Mouse (Mus musculus) induced T-regulatory cell, adult 2 months (primary cell): ENCODE results near the gene D130052B06Rik.

ENCODE experiments used
- DNase-seq: peaks from one replicate; pipeline ENCODE4 v3.0.0-alpha.2; 2012; ENCODE audit warnings: low read depth

D130052B06Rik gene

GRCm38 (mm10) chr11:33598986-33599385, at the start of gene D130052B06Rik:
TSS of gene D130052B06Rik (plus strand) at chr11:33599302.
- no peak for DNase-seq

DNA sequence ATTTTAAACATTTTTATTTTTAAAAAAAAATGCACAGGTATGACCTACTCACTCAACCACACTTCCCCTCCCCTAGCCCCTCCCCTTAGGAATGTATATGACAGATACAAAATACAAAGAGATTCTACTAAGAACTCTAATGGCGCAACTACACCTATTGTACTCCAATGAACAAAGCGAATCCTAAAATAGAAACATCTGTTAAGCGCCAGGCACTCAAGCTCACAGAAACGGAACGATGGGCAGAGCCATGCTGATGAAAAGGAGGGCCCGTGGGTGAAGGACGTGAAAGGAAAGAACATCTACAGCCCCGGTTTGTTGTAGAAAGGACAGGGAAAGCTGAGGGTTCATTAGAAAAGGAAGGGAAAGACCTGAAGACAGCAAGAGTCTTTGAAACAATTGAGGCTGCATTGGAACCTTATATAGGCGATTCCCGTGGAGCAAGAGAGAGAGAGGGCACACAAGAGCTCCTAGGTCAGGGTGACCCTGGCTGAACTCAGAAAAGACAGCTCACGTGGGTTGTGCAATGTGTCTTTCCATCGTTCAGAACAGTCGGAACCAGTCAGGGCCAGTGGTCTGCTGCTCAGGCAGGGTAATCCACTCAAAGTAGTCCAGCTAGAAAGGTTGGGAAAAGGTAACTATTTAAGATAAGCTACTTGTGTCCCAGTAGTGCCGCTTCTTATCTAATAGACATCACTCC, 48.1 kb upstream of the D130052B06Rik start:
- DNase-seq, result no peak

DNA sequence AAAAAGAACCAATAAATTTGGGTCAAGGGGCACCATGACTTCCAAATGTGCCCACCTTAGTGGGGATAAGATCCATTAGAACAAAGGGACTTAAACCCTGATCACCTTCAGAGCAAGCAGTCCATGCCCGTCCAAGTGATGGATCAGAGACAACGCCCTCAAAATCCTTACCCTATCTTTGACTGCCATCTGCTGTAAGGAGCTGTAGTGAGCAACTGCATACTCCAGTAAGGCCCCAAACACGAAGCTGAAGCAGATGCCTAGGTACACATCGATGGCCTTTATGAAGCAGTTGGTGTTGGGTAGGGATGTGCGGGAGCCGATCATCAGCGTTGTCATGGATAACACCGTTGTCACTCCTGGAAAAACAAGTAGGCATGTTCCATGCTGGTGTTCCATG, 45.0 kb upstream of the D130052B06Rik start:
- no peak for DNase-seq

DNA sequence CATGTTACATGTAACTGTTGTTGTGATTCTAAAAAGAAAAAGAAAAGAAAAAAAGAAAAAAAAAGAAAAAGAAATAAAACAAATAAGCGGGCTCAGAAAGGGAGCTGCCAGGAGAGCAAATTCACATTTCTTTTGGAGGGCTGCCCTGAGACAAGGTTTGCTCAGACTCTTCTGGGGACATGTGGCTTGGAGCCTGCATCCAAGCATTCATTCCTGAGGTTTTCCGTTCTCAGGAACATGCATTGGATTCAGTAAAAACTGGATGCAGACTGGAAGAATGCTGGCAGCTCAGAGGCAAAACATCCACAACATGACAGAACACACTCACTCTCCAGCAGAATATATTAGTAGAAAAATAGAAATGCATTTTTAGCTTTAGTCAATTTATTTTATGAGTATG, 35.2 kb upstream of the D130052B06Rik start:
- DNase-seq, result no peak

GRCm38 (mm10) chr11:33570413-33570812, 28.7 kb upstream of the D130052B06Rik start:
- no peak for DNase-seq

GRCm38 (mm10) chr11:33574944-33575343, 24.2 kb upstream of the D130052B06Rik start:
- peak; percentile 22 for DNase-seq

DNA sequence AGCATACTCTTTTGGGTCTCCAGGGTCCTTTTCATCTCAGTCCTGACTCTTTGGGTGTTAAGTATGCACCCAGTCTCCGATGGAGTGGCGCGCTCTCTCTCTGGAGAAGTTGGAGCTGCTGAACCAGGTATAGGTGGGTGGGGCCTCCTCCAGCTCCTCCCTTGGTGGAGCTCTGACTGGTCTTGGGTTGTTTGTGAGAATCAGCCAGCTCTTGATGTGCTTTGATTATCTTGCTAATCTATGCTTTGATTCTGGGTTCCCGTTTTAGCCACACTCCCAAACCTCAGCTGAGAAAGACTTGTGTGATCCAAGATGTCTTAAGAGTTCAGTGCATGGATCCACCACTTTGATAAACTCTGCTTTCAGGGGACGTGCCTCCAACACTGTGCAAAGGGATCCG, 20.2 kb upstream of the D130052B06Rik start, which contains the start of gene Gabrp:
Gene Gabrp (minus strand): TSS at position 101 of the 400 bp plus-strand sequence.
- no peak for DNase-seq

- DNase-seq, result no peak
These were observed 19.5 kb upstream of the D130052B06Rik start for GRCm38 (mm10) chr11:33579621-33580020.

- DNase-seq, result no peak
These were observed 12.5 kb upstream of the D130052B06Rik start for GRCm38 (mm10) chr11:33586614-33587013.

- no peak for DNase-seq
These were observed 8.3 kb upstream of the D130052B06Rik start for GRCm38 (mm10) chr11:33590771-33591170.

- no peak for DNase-seq
These were observed 6.3 kb upstream of the D130052B06Rik start for GRCm38 (mm10) chr11:33592826-33593225.

- no peak for DNase-seq
These were observed 2.4 kb upstream of the D130052B06Rik start for GRCm38 (mm10) chr11:33596655-33597054.

- DNase-seq, result no peak
These were observed 4.1 kb downstream of the D130052B06Rik start for GRCm38 (mm10) chr11:33603174-33603573.

- no peak for DNase-seq
These were observed 8.7 kb downstream of the D130052B06Rik start for GRCm38 (mm10) chr11:33607784-33608183.

- DNase-seq, result peak; percentile 50
These were observed 15.1 kb downstream of the D130052B06Rik start for GRCm38 (mm10) chr11:33614218-33614617.

GRCm38 (mm10) chr11:33627136-33627742, 28.1 kb downstream of the D130052B06Rik start:
- no peak for DNase-seq

DNA sequence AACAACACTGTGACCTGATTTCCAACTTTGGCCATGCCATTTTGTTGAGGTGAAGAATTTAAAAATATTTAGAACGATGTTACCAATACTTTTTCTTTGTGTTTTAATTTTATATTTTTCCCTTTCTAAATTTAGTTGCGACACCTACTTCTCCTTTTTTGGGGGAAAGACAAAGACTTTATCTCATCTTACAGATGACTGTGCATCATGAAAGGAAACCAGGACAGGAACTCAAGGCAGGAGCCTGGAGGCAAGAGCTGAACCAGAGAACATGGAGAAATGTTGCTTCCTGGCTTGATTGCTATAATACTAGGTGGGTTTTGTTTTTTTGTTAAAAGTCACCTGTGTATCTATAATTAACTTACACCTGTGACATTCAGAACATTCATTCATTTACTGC, 38.0 kb downstream of the D130052B06Rik start:
- DNase-seq, result no peak

- DNase-seq, result no peak
These were observed 50.3 kb downstream of the D130052B06Rik start for GRCm38 (mm10) chr11:33649358-33649757.

- DNase-seq, result no peak
These were observed 55.4 kb downstream of the D130052B06Rik start for GRCm38 (mm10) chr11:33654485-33654884.

- DNase-seq, result no peak
These were observed 56.1 kb downstream of the D130052B06Rik start for GRCm38 (mm10) chr11:33655221-33655620.

DNA sequence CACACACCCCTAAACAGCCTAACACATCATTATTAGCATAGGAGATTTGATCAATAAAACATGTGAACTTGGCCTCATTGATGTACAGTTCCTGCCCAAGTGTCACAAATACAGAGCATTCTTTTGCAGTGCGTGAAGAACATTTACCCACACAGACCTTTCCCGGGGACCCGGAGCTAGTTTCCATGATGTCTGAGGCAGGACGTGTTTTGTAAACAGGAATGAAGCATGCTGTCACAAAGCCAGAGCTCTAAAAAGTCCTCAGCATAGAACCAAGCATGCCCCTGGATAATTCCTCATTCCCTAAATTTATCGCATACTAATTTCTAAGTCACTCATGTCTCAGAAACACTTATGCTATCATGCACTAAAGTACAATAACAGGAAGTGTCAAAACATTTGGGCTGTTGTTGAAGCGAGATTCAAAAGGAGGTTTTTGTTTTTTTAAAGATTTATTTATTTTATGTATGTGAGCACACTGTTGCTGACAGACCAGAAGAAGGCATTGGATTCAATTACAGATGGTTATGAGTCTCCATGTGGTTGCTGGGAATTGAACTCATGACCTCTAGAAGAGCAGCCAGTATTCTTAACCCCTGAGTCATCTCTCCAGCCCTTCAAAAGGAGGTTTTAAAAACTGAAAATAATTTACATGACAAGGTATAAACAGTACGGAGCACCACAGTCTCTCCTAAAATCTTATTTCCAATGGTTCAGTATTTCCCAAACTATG, 56.9 kb downstream of the D130052B06Rik start:
- no peak for DNase-seq

DNA sequence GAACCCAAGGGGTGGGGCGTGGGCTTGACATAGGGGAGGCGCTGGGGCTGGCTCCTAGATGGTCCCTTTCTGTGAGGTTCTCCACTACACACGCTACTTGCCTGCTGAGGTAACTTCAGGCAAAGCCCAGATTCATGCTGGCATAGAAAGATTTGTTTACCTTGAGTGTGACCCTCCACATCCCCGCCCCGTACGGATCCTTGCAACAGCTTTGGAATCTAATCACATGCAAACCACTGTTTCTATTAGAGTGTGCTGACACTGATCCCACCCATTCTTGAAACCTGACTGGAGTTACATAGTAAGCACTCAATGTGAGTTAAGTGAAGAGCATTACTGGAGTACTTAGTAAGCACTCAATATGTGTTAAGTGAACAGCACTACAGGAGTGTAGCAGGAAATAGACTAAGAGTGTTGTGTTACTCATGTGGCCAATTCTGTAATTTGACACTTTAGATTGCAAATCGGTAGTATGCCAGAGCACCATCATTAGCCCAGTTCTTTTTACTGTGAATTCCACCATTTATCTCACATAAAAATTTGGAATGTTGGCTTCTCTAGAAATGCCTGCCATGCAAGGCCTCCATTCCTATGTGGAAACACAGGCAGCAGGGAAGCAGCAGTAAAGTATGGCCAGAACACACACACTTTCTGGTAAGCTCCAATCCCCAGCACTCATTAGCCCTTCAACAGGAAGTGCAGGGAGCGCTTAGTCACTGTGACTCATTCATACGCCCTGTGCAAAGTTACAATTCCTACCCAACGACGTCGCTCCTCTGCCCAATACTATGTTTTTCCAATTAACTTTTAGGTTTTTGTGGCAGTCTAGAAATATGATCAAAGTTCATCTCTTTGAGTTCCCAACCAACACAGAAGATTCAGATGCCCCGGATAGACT, 61.2 kb downstream of the D130052B06Rik start:
- no peak for DNase-seq
